Mouse (Mus musculus) forebrain, postnatal 0 days (tissue): ENCODE measurements around the gene Acap1. TPM values are rescaled to one million over a fixed set of nuclear protein-coding genes. Genes with fewer than 3 reads are reported as not detected.

Source experiments
- ATAC-seq: fragments of 200-750 bp; cut with Nextera tagmentation; 2 replicates; pipeline ENCODE4 v1.8.0; 2017; ENCODE audit warnings: mild to moderate bottlenecking, moderate library complexity
- DNase-seq: peaks from one replicate; pipeline ENCODE4 v3.0.0-alpha.2; 2015
- H3K27ac ChIP-seq: fragments of 300-500 bp; sonication (generic); 2 replicates; pipeline ENCODE4 v1.5.1; 2014; ENCODE audit warnings: low read depth, mild to moderate bottlenecking, antibody characterized with exemption, low read length, moderate library complexity, mixed read lengths
- H3K27me3 ChIP-seq: fragments of 300-500 bp; sonication (generic); 2 replicates; pipeline ENCODE4 v1.6.1; 2014; ENCODE audit warnings: mild to moderate bottlenecking, low read length, mixed read lengths; ENCODE audit not compliant: insufficient read depth
- H3K36me3 ChIP-seq: fragments of 300-500 bp; sonication (generic); 2 replicates; pipeline ENCODE4 v1.6.1; 2014; ENCODE audit warnings: mild to moderate bottlenecking, moderate library complexity; ENCODE audit not compliant: insufficient read depth
- H3K4me1 ChIP-seq: fragments of 300-500 bp; sonication (generic); 2 replicates; pipeline ENCODE4 v1.6.1; 2014; ENCODE audit warnings: antibody characterized with exemption; ENCODE audit not compliant: insufficient read depth
- H3K4me2 ChIP-seq: fragments of 300-500 bp; sonication (generic); 2 replicates; pipeline ENCODE4 v1.6.1; 2014; ENCODE audit warnings: low read depth, mild to moderate bottlenecking, moderate library complexity
- H3K4me3 ChIP-seq: fragments of 300-500 bp; sonication (generic); 2 replicates; pipeline ENCODE4 v1.5.1; 2014; ENCODE audit warnings: low read depth, low read length, mixed read lengths
- H3K9ac ChIP-seq: fragments of 300-500 bp; sonication (generic); 2 replicates; pipeline ENCODE4 v1.6.1; 2014; ENCODE audit warnings: mild to moderate bottlenecking
- H3K9me3 ChIP-seq: fragments of 300-500 bp; sonication (generic); 2 replicates; pipeline ENCODE4 v1.6.1; 2016; ENCODE audit warnings: low read length
- CTCF ChIP-seq: sonication (generic); IDR thresholded peaks from 2 replicates; pipeline ENCODE4 v1.5.1; 2016; ENCODE audit warnings: antibody characterized with exemption, control low read depth, low read depth
- WGBS: fragments of 180-500 bp; shearing (Covaris S2); extraction: QIAGEN DNeasy Blood & Tissue Kit; methylation state at CpG from one replicate; pipeline ENCODE4 v1.1.7; 2014; 5-methylcytosine and 5-hydroxymethylcytosine counted together
- polyA plus RNA-seq: library from polyadenylated mRNA; unstranded; fragments of >200 nt; fragmentation: Nextera tagmentation; extraction: Ambion mirVana; gene quantifications from 2 replicates; pipeline ENCODE4 v1.2.1, GENCODE M21; 2015
- total RNA-seq: library from RNA; depleted of rRNA; stranded (reverse); fragments of >200 nt; gene quantifications from 2 replicates; pipeline ENCODE4 v1.2.3, GENCODE M21; 2014

Acap1 gene
- total and polyA plus RNA-seq, 2 experiments from 2014 or later = 0.48 to 0.90 TPM

- Histone ChIP-seq H3K27me3 (no peaks in the 10 kb centered on the region; the same call in 1 of the 2 replicates), H3K4me1 (peaks cover 9% of the 10 kb centered on the region; the same call in 1 of the 2 replicates), H3K9ac (no peak overlapping the region), H3K4me2 (peak overlapping the region; percentile 65), H3K27ac (no peak overlapping the region), H3K36me3 (no peaks in the 10 kb centered on the region), H3K9me3 (no peaks in the 10 kb centered on the region), H3K4me3 (no peak overlapping the region)
- DNase-seq = no peak
- WGBS = 61% methylated on average over 15 of the region's 15 CpGs
- TF ChIP-seq CTCF = no peak
- no peak for ATAC-seq
Observed at GRCm38 (mm10) chr11:69879711-69880110, 15.6 kb downstream of the Acap1 start.

GRCm38 (mm10) chr11:69878952-69879351 is 16.4 kb downstream of the Acap1 start:
- Histone ChIP-seq H3K9ac (no peak overlapping the region), H3K4me3 (no peak overlapping the region), H3K4me2 (no peak overlapping the region), H3K4me1 (peaks cover 9% of the 10 kb centered on the region; the same call in 1 of the 2 replicates), H3K27me3 (no peaks in the 10 kb centered on the region; the same call in 1 of the 2 replicates), H3K9me3 (no peaks in the 10 kb centered on the region), H3K27ac (no peak overlapping the region), H3K36me3 (no peaks in the 10 kb centered on the region)
- no peak for DNase-seq
- TF ChIP-seq CTCF = no peak
- ATAC-seq = no peak
- 89% methylated on average over 6 of the region's 6 CpGs for WGBS

- Histone ChIP-seq H3K9me3 (no peaks in the 10 kb centered on the region), H3K4me2 (no peak overlapping the region), H3K4me3 (no peak overlapping the region), H3K9ac (no peak overlapping the region), H3K27me3 (no peaks in the 10 kb centered on the region; the same call in 1 of the 2 replicates), H3K36me3 (no peaks in the 10 kb centered on the region), H3K4me1 (peaks cover 9% of the 10 kb centered on the region; the same call in 1 of the 2 replicates), H3K27ac (no peak overlapping the region)
- TF ChIP-seq CTCF = no peak
- no peak for DNase-seq
- no peak for ATAC-seq
- 87% methylated on average over 3 of the region's 3 CpGs for WGBS
Observed at GRCm38 (mm10) chr11:69878399-69878798, 16.9 kb downstream of the Acap1 start.

- no peak within 1 kb of the TSS; the same call in 1 of the 2 replicates for H3K27ac ChIP-seq
- H3K4me3 ChIP-seq = no peak within 1 kb of the TSS
- DNase-seq (no peak), ATAC-seq (no peak)
- H3K4me2 ChIP-seq = peak within 1 kb of the TSS; percentile 18
- H3K36me3 ChIP-seq = no peaks in the 10 kb centered on the region
- H3K9me3 ChIP-seq = no peaks in the 10 kb centered on the region
- 0 out of 2 replicates have a peak within 1 kb of the TSS, but pooled peaks have one; percentile 6 for H3K9ac ChIP-seq
- 83% methylated on average over 11 of the region's 11 CpGs for WGBS
- no peaks in the 10 kb centered on the region; the same call in 1 of the 2 replicates for H3K27me3 ChIP-seq
- H3K4me1 ChIP-seq = peaks cover 9% of the 10 kb centered on the region; the same call in 1 of the 2 replicates
- no peak for TF ChIP-seq CTCF
Observed at GRCm38 (mm10) chr11:69877878-69878277, 17.5 kb downstream of the Acap1 start, which contains the start of gene Tmem95. Gene Tmem95, minus strand, starts transcription at chr11:69878018.

DNA sequence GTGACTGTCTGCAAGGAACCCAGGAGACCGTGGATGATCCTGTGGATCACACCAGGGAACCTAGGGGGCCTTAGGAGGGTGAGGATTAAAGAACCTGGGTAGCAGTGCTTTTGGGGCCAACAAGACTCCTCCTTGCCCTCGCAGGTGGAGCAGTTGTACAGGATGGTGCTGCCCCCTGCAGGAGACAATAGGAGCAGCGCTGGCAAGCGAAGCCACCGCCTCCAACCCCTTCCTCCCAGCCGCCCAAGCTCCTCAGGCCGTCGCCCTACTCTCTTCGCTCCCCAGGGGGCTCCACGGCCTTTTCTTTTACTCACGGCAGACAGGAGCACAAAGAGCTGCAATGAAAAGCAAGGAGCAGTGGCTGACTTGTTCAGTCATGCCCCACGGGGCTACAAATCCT is 18.5 kb downstream of the Acap1 start:
- peak overlapping the region; percentile 18 for H3K4me2 ChIP-seq
- H3K4me1 ChIP-seq = peaks cover 9% of the 10 kb centered on the region; the same call in 1 of the 2 replicates
- ATAC-seq (peak; percentile 84), DNase-seq (peak; percentile 86)
- no peaks in the 10 kb centered on the region for H3K9me3 ChIP-seq
- peak; percentile 86 for TF ChIP-seq CTCF
- no peaks in the 10 kb centered on the region; the same call in 1 of the 2 replicates for H3K27me3 ChIP-seq
- H3K27ac ChIP-seq = no peak overlapping the region
- 0 out of 2 replicates have a peak overlapping the region, but pooled peaks have one; percentile 6 for H3K9ac ChIP-seq
- H3K36me3 ChIP-seq = no peaks in the 10 kb centered on the region
- under 1% methylated on average over 12 of the region's 12 CpGs for WGBS
- H3K4me3 ChIP-seq = no peak overlapping the region

DNA sequence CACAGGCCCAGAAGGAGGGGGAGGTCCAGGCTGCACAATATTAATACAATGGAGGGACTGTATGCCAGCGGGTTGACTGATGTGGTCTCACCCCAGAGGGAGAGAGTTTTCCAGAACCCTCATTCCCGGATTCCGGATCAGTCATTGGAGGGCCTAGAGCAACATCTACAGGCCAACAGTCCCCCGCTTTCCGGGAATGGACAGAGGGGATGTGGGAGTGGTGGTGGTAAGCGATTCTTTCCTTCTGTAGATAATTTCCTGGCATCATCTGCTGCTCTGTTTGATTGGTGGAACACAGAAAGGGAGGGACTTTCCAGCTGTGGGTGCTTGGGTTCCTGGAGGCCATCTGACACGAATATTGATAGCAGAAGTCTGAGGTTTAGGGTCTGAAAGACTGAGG is 19.2 kb downstream of the Acap1 start:
- H3K36me3 ChIP-seq = no peaks in the 10 kb centered on the region
- H3K4me1 ChIP-seq = peaks cover 7% of the 10 kb centered on the region; the same call in 1 of the 2 replicates
- H3K9ac ChIP-seq = no peak overlapping the region
- 64% methylated on average over 7 of the region's 7 CpGs for WGBS
- H3K27me3 ChIP-seq = no peaks in the 10 kb centered on the region; the same call in 1 of the 2 replicates
- H3K27ac ChIP-seq = no peak overlapping the region
- TF ChIP-seq CTCF = no peak
- no peak overlapping the region for H3K4me3 ChIP-seq
- H3K4me2 ChIP-seq = no peak overlapping the region
- no peak for ATAC-seq
- H3K9me3 ChIP-seq = no peaks in the 10 kb centered on the region
- no peak for DNase-seq

DNA sequence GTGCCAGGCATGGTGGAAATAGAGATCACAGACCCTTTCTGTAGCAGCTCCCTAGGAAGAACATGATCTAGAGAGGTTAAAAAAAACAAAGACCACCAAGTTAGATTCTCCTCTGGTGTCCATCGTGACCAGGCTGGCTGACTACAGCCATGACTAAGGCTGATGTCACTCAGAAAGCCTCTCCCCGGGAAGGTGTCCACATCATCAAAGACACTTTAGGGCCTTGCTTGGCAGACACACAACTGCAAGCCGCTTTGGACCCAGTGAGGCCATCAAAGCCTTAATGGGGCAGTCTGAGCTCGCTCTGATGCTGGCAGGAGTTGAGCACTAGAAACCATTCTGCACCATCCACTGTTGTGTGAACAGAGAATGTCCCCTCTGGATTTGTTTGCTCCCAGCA is 22.9 kb downstream of the Acap1 start:
- no peak for TF ChIP-seq CTCF
- Histone ChIP-seq H3K27me3 (no peaks in the 10 kb centered on the region), H3K9me3 (no peaks in the 10 kb centered on the region), H3K4me3 (no peak overlapping the region), H3K4me1 (no peaks in the 10 kb centered on the region), H3K36me3 (no peaks in the 10 kb centered on the region), H3K9ac (no peak overlapping the region), H3K27ac (no peak overlapping the region), H3K4me2 (no peak overlapping the region)
- ATAC-seq (no peak), DNase-seq (no peak)
- 72% methylated on average over 4 of the region's 4 CpGs for WGBS
